Mouse (Mus musculus): Measurements from ENCODE around the gene Klhl31. TPM values are rescaled to one million over a fixed set of nuclear protein-coding genes. Genes with fewer than 3 reads are reported as not detected.

Klhl31 gene
- polyA plus RNA-seq, 1 experiment from 2014 or later, result 1.5 TPM

- Histone ChIP-seq H3K4me2 (no peak overlapping the region), H3K36me3 (no peaks in the 10 kb centered on the region), H3K27me3 (no peaks in the 10 kb centered on the region), H3K9me3 (no peaks in the 10 kb centered on the region), H3K4me3 (no peak overlapping the region), H3K4me1 (no peaks in the 10 kb centered on the region), H3K27ac (no peak overlapping the region), H3K9ac (no peak overlapping the region)
- 71% methylated on average over 9 of the region's 9 CpGs for WGBS
- no peak for ATAC-seq (ENCODE audit: insufficient number of reproducible peaks, insufficient read depth, low FRiP score, low TSS enrichment, low read depth)
Measured at GRCm38 (mm10) chr9:77707433-77708139, 71.3 kb downstream of the Klhl31 start.

- H3K27me3 ChIP-seq, result no peaks in the 10 kb centered on the region
- 80% methylated on average over 5 of the region's 5 CpGs for WGBS
- no peaks in the 10 kb centered on the region for H3K4me1 ChIP-seq
- H3K4me2 ChIP-seq, result no peak overlapping the region
- no peak for ATAC-seq (ENCODE audit: insufficient number of reproducible peaks, insufficient read depth, low FRiP score, low TSS enrichment, low read depth)
- H3K9me3 ChIP-seq, result no peaks in the 10 kb centered on the region
- H3K27ac ChIP-seq, result no peak overlapping the region
- no peaks in the 10 kb centered on the region for H3K36me3 ChIP-seq
- no peak overlapping the region for H3K4me3 ChIP-seq
- no peak overlapping the region for H3K9ac ChIP-seq
Measured at GRCm38 (mm10) chr9:77708950-77709349, 72.7 kb downstream of the Klhl31 start.

Other genes starting within 250 kb of the Klhl31 start
- gene Lrrc1, start 91.6 kb upstream of the Klhl31 start, polyA plus RNA-seq (2015; fragmentation: Nextera tagmentation; extraction: Ambion mirVana), result 15.7 and 16.5 TPM in 2 replicates
- gene Gclc, start 118.0 kb downstream of the Klhl31 start, polyA plus RNA-seq (2015; fragmentation: Nextera tagmentation; extraction: Ambion mirVana), result 13.5 and 14.7 TPM in 2 replicates